Mouse (Mus musculus) left cerebral cortex, postnatal 4 days (tissue): ENCODE measurements around the gene Tsc22d2. TPM values are rescaled to one million over a fixed set of nuclear protein-coding genes. Genes with fewer than 3 reads are reported as not detected.

Experiments
- DNase-seq: peaks from one replicate; pipeline ENCODE4 v3.0.0-alpha.2; 2022
- intact Hi-C: fragments of 180-260 bp; cut with DNase I; formaldehyde crosslinking; loops from one replicate; pipeline ENCODE4 v1.15.1; 2025
- total RNA-seq, 2 experiments: library from RNA; stranded (reverse); gene quantifications; 2 replicates each; pipeline ENCODE4 v1.2.3; 2021

Tsc22d2 gene
- total RNA-seq, 2 experiments from 2014 or later: 39.1 to 42.2 TPM

- no peak for DNase-seq
- intact Hi-C loops: no loop called here
Measured at GRCm38 (mm10) chr3:58508020-58508750, 93.7 kb downstream of the Tsc22d2 start.

- intact Hi-C loops: no loop called here
- no peak for DNase-seq
Measured at GRCm38 (mm10) chr3:58511581-58511980, 97.1 kb downstream of the Tsc22d2 start.

GRCm38 (mm10) chr3:58512740-58513139 is 98.2 kb downstream of the Tsc22d2 start:
- intact Hi-C loops: no loop called here
- DNase-seq: no peak

GRCm38 (mm10) chr3:58513483-58513882 is 99.0 kb downstream of the Tsc22d2 start:
- no peak for DNase-seq
- intact Hi-C loops: no loop called here

GRCm38 (mm10) chr3:58515947-58516601 is 101.6 kb downstream of the Tsc22d2 start:
- DNase-seq: no peak
- intact Hi-C loops: no loop called here

Other genes starting within 250 kb of the Tsc22d2 start
- gene Eif2a, start 111.1 kb downstream of the Tsc22d2 start, total RNA-seq: 10 to 100 TPM; 48.0 to 48.1 TPM
- gene Serp1, start 111.2 kb downstream of the Tsc22d2 start, total RNA-seq: 10 to 100 TPM; 24.4 to 26.0 TPM
- gene Selenot, start 161.9 kb downstream of the Tsc22d2 start, total RNA-seq: 100 to 1,000 TPM; 142 to 149 TPM
- under 1 TPM; 0.56 to 0.72 TPM for gene Erich6, start 222.5 kb downstream of the Tsc22d2 start, total RNA-seq